Mouse (Mus musculus) cerebellum, adult 9-10 months (tissue): ENCODE results near the gene Celsr1.
A peak's percentile ranks its signal among the peaks of the same experiment; 100 is the strongest.

Experiments
- DNase-seq: peaks from one replicate; pipeline ENCODE4 v3.0.0; 2022

The Celsr1 gene

DNA sequence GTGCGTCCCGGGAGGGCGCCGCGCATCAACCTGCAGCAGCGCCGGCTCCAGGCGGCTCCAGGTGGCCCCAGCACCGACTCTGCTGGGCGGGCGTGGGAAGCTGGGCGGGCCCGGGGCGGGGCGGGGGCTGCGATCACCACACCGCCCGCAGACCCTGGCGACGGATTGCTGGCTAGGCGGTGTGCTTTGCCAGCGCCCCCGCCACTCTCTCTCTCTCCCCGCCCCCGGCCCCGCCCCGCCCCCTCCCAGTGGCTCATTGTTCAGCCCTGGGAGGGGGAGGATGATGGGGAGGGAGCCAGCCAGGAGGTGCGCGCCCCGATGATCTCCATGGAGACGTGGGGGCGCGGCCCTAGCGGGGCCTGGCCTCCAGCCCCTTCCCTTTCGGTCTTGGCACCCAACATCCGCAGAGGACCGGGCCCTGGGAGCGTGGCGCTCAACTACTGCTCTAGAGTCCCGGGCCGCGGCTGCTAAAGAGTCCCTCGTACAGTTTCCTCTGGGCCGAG is 495 bp upstream of the Celsr1 start:
- DNase-seq = no peak

DNA sequence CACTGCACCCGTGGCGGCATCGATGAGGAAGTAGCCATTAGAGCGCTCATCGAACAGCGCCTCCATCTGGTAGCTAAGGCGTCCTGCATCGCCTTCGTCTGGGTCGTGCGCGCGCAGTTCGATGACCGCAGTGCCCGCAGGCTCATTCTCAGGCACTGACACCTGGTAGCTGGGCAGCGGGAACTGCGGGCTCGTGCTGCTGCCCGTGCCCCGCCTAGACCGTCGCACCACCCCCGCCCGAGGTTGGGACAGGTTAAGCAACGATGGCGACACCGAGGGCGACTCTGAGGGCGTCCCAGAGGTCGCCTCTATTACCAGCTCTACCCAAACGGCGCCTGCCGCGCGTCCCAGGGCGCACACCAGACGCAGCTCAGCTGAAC is 776 bp downstream of the Celsr1 start:
- DNase-seq = no peak

DNA sequence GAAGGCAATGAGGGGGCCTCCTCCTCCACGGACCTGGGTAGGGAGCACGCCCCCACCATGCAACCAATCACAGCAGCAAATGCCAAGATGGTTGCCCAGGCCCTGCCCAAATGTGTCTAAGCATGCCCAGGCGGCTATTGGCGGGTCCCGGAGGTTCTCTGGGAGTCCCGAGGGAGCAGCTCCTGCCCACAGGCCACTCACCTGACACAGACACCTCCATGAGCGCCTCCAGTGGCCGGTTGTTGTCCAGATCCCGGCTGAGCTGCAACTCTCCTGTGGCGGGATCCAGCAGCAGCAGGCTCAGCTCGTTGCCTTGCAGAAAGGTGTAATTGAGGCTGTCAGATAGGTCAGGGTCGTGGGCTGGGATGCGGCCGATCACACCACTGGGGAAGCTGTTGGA is 3.6 kb downstream of the Celsr1 start:
- DNase-seq = no peak

DNA sequence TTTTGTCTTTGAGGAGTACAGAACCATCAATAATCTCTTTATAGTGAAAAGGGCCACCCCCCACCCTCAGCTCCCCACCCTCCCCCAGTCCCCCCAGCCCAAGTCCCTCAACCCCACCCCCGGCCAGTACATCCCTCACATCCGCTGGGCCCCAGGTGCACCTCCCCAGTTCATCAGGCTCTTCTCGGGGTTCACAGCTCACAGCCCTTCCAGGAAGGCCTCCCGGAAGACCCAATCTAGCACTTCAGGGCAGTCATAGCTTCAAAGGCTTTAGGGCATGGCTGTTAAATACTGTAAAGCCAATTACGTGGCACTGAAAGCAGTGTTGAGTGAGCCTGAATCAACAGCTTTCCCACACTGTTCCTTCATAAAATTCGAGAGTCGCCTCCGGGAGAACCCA is 5.7 kb downstream of the Celsr1 start:
- DNase-seq = no peak

DNA sequence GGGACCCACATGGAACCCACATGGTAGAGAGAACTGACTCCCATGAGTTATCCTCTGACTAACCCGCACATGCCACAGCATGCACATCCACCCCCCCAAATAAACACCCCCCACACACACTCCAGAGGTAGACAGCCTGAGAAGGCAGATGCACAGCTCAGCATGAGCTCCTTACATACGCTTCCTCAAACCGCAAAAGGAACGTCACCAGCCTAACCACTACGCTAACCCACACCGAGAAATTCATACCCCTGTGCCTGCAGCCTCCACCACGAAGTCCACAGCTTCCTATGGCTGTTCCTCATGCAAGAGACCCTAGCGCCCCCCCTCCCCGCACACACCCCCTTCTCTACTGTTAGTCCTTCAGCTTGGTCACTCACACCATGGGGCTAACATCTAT is 11.6 kb downstream of the Celsr1 start:
- no peak for DNase-seq

DNA sequence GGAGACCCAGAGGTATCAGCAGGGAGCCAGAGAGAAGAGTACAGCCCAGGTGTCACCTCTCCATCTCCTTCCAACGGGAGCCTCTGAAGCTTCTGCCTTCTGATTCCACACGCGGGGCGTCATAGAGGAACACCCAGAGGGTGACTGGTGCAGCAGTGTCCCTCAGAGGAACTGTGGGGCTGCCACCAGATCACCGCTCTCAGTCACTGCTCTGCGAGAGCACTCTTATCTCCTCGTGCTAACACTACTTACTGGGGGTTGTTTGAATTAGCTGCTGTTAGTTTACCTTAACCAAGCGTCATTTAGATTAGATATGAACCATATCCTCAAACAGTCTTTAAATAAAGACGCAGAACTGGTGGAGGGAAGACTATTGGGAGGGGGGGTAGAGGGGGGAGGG is 12.3 kb downstream of the Celsr1 start:
- no peak for DNase-seq

DNA sequence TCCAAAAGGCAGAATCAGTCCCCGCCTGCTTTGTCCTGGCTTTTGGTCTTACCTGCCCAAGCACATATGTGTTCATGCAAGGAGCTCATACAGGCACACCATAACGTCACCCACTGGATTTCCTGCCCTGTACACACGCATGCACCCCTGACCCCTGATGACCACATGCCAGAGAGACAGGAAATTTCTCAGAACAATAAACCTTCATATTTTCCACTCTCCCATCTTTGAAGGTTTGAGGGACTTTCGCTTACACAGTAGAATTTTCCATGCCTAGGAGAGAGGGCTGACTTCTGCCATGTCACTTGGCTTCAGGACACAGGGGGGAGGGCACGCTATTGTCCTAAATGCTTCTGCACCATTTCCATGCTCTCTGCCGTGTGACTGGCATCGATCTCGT is 13.6 kb downstream of the Celsr1 start:
- no peak for DNase-seq

DNA sequence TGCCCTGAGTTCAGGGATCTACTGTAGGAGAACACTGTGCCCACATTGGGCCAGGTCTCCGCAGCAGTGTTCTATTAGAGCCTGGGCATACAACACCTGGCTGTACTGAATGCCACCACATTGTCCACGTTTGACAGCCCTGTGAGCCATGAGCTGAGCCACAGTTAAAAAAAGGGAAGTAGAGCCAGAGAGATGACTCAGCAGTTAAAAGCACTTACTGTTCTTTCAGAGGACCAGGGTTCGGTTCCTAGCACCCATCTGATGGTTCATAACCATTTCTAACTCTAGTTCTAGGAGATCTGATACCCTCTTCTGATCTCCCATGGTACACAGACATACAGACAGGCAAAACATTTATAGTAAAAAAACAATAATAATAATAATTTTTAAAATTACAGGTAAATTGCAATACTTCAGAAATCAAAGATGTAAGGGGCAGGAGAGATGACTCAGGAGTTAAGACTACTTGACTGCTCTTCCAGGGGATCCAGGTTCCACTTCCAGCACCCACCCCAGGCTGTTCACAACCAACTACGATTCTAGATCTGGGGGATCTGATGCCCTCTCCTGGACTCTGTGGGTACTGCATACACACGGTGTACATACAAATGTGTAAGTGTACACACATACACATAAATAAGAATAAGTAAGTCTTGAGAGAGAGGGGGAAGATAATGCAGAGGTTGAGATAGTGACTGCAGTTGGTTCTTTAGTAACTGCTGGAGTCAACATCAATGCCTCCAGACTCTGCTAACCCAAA is 14.6 kb downstream of the Celsr1 start:
- DNase-seq = no peak

DNA sequence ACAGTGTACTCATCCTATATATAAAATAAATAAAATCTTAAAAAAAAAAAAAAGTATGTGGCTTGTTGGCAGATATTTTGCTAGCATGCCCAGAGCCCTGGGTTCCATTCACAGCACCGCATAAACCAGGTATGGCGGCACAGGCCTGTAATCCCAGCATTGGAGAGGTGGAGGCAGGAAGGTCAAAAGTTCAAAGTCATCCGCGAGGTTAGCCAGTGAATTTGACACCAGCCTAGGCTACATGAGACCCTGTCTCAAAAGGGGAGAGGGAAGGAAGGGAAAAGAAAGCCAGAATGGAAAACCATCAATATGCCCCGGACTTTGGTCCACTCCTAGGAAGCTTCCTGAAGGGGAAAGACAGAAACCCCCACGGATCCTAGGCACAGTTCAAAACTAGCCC is 16.2 kb downstream of the Celsr1 start:
- DNase-seq = no peak

DNA sequence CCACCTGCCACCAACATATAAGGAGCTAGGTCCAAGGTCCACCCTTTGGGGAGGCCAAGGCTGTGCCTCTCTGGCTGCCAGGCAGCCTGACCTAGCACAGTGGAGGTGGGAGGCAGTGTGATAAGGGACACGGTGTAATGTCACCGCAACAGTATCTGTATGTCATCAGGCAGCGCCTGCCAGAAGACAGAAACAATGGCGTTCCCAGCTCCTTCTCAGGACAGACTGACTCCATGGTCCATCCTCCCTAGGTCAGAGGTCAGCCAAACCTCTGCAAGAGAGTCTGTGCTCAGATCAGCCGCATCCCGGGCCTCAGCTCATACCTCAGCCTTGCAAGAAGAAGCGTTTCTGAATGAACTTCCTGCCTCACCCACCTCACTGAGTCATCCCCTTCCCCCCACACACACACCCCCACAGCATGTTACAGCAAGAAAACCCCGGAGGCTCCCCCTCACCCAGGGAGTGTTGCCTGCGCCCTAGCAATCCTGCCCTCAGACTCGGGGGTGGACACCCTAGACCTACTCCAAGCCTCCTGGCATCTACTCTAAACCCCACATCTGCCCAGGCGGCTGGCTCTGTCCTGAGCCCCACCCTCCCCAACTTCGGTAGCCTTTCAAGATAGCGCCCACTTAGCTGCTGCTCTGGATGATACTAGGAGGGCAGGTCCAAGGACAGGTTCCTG is 17.6 kb downstream of the Celsr1 start:
- DNase-seq = no peak

DNA sequence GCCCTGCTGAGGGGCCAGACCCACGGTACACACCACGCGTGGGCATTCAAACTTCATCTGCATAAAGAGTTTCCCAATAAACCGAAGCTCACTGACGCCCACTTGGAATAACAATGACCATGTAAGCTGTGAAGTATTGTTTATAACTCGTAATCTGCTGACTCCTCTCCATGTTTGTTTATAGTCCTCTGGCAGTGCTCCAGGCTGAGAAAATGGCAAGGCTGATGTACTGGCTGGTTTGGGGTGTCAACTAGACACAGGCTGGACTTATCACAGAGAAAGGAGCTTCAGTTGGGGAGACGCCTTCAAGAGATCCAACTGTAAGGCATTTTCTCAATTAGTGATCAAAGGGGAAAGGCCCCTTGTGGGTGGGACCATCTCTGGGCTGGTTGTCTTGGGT is 18.6 kb downstream of the Celsr1 start:
- no peak for DNase-seq

DNA sequence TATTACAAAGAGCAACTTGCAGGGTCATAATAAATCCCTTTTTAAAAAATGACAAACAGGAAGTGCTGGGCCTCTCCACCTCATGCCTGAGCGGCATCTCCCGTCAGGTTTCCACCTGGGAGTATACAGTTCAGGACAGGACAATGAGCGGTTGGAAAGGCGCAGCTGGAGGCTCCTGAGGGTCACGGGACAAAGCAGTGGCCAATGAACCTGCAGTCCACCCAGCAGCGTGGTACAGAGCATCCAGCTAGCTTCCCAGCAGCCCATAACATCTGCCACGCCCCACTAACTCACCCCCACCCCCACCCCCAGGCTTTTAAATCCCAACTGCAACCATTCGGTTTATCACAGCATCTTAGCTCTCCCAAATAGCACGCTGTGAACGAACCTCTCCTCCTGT is 19.9 kb downstream of the Celsr1 start:
- DNase-seq = no peak

DNA sequence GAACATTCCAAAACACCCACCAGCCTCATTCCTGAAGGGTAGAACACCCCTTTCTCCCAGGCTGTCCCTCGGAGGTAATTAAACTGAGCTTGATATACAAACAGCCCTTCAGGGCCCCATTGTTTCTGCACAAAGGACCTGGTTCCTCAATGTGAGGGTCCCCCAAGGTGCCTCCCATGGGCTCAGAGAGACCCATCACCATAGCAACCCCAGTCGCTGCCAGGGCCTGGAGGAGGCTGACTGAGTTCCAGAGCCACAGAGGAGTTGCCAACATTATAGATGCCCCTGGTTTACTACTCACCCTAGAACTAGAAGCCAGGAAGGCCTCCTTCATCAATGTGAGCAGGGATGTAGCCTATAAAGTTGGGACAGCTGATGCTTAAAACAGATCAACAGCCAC is 20.4 kb downstream of the Celsr1 start:
- no peak for DNase-seq

DNA sequence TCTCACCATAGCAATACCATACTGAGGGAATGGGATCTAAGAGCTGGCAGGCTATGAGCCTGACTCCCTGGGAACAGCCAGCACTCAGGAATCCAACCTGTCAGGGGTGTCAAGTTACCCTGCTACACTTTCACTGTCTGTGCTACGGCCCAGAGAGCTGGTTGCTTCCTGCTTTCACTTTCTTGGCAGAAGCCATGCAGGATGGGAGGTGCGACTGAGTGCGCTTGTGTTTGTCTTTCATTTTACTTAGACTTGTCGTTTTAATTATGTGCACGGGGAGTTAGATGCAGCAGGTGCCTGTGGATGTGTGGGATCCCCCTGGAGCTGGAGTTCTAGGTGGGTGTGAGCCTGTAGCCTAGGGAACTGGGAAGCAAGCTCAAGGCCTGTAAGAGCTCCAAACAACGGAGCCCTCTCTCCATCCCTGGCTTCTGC is 25.9 kb downstream of the Celsr1 start:
- DNase-seq = no peak

DNA sequence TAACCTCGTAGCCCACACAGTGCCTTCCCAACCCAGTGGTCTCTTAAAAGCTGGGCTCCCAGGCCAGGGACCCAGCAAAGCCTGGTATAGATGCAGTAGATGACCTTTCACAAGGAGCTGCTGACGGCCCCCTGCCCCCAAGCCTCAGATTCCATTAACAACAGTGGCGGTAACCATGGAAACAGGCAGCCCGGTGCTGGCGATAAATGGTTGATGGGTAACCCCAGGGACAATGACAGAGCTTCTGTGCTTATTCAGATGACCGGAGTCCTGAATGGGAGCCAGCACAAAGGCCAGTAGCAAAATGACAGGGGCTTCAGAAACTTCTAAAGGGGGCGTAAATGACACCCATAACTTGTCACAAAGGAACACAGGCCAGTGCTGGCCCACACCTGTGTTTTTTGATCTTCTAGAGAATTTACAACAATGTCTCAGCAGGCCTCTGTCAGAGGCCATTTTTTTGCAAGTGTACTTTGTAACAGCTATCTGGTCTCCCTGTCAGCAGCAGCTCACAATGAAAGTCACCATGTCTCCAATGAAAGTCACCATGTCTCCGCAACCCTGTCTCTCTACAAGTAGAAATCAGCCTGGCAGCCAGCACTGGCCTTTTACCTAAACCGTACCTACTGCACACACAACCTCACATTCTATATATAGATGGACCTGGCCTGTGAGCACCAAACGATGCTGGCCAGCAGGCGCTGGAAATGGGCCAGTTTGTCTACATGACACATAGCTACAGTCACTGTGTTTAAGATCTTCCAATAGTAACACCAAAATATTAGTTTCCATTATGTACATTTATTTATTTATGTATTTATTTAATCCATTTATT is 27.7 kb downstream of the Celsr1 start:
- peak; percentile 74 for DNase-seq

DNA sequence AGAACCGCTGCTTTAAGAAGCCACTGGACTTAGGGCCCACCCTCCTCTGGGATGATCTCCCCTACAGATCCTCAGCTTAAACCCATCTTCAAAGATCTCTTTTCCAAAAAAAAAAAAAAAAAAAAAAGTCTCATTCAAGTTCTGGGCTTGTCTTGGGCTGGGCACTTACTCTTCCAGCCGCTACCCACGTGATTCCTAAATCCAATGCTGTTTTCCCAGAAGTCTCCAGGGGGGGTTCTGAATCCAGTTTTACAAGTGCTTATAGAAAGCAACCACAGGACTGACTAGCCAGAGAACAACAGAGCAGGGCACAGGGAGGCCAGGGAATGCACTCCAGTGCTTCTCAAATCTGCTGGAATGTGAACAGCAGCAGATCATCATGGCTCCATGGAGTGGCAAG is 29.5 kb downstream of the Celsr1 start:
- DNase-seq = no peak

DNA sequence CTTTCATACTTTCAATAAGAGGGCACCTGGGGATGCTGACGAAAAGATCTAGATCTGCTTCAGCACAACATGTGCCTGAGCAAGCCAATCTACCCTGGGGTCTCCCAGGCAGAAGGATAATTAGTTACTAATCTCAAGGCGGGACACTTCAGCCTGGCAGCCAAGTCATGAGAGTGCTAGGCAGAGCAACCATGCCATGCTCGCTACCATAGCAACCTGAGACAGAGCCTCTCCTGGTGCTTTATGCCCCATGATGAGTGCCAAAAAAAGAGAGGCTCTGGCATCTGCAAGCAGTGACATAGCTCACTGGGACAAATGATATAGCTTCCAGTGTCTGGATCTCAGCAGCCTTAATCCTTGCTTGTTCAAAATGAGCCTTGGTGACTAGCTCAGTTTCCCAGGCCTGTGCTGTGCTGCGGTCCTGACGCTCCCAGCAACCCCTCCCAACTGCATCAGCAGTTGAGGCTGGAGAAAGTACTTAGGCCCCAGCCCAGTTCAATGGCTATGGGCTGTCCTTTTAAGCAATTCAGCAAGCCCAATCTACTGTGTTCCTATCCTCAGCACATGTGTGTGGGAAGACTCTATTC is 32.8 kb downstream of the Celsr1 start:
- no peak for DNase-seq

DNA sequence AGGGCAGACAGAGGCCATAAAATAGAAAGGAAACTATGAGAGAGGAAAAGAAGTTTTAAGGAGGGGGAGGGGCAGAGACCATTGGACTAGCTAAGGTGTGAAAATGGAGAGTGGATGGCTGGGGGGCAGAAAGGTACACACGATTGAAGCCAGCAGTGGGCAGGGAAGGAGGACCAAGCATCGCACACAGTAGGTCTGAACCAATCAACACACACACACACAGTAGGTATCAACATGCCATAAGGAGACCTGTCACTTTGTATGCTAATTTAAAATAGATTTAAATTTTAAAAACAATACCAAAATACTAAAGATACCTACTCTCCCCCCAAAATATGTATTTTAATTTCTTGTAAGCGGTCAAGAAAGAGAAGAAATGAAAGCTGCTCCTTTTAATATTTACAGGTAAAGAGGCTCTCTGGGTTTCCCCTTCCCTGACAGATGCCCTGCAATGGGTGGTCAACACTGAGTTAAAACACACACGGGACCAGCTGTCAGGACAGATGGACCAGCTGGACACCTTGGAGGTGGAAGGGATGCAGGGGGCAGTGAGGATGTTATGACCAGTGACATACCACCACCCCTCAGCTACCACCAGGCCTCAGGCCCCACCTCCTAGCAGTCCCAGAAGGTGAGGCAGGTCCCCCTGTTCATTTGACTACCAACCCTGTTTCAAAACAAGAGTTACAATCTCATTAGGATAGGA is 34.9 kb downstream of the Celsr1 start:
- DNase-seq = no peak

DNA sequence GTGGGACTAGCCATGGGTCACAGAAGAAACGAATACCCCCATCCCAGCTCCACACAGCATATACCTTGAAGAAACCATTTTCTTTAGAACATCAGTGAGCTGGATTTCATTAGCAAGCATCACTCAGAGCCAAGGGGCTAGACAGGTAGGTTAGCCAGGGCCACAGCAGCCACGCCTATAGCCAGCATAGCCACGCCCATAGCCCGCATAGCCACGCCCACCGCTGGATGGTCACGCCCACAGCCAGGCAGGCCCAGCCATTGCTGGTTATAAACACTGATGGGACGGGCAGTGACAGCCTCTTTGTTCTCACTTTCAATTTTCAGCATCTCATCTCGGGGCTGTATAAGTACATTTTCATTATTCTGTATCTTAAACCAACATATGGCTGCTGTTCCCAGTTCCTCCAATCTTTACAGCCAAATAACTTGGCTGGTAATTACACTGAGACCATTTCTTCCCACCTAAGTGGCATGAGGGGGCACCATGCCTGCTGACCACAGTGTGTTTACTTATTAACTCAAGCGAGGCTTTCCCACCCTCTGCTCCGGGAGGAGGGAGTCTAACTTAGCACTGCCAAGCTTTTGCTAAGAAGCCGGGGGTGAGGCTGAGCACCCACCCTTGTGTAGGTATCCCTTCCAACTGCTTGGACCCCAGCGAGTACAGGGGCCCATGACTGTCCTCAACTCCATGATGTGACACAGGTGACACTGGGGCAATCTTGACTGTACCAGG is 37.4 kb downstream of the Celsr1 start:
- no peak for DNase-seq

DNA sequence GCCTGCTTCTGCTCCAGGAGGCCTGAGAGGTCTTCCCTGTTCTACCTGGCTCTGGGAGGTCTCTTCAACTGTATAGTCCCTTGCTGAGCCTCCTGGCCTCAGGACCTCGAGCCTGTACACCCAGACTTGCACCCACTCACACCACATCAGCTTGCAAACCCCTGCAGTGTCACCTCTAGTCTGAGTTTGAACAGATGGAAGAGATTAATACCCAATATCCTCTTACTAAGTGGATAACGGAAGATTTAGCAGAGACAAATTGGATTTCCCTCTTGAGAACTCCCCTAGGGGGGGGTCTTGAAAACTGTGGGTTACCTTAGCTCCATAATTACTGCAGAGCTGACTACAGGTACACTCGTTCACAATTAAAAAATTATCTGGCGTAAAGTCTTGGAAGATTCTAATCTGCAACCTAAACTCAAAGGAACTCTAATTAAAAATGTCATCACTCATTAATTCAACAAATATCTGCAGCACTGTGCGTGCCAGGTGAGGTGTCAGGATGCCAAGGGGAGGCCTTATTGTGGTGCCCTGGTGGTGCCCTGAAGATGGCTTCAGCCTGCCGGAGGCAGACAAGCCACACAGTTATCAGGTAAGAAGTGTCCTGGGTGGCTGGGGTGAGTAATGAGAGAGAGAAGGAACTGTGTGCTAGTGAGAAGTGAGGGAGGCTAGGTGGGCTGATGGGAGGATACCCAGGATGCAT is 38.5 kb downstream of the Celsr1 start:
- DNase-seq = no peak

DNA sequence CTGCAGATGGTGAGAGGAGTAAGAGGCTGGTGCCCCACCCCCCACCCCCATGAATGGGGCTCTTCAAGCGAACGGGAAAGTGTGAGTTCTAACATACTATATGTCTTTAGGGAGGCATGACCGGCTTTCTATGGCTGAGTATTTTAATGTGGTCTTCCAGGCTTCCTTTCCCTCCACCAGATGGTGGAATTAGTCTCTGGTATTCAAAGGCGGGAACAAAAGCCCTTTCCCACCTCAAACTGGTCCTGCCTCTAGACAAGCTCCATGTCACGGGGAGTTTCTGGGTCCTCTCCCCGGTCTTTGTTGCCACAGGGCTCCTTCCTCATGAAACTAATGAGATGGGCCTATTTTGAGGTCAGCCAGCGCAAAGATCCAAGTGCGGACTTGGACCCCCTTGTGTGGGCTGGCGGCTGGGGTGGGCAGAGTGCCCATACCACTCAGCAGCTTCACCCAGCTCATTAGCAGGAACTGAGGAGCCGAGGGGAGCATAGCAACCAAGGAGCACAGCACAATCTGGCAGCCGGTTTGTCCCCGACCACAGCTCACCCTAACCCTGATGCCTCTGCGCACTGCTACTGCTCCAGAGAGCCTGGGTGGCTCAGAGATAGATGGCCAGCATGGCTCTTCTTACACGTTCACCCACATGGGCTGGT is 39.5 kb downstream of the Celsr1 start:
- DNase-seq = no peak
